In the genomic region with DNA sequence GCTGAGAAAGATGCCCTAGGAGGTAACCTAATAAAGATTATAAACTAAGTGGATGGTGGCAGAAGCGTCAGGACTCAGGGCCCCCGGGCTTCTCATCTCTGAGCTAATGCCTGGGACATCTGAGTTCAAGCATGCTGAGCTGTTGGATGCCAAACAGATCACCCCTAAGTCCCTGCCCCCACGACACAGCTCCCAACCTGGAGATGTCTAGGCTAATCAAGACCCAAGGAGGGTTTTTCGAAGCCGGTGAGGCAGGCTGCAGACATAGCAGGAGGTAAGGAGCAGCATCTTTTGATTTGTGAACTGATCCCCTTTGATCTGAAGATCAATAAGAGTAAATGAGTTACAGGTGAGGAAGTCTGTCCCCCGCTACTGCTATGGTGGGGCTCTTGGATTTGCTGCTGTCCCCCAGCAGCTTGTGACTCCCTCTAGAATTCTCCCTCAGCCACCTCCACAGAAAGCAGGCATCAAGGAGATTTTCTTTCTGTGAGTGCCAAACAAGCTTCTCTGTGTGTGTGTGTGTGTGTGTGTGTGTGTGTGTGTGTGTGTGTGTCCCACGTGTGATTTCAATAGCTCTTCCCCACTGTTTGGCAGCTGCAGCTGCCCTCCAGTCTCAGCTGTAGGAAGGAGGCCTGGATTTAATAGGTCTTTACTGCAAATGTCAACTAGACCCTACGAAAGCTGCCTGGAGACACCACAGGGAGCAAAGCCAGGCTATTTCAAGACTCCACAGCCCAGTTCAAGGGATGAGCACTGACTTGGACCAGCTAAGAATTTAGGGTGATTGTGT, we compare ENCODE assay signal across 18 mouse cellular contexts. TPM values are rescaled to one million over a fixed set of nuclear protein-coding genes. Genes with fewer than 3 reads are reported as not detected.
DNase-seq lines count a peak whose midpoint lies in the region; ATAC-seq and TF ChIP-seq lines count a peak whose summit lies in the region.
"Had no signal": no experiment of that assay in that cellular context is flagged by ENCODE, and none has a peak within 500 bp of the region (broad histone marks: within the 10 kb centered on the region; RNA-seq: fewer than 3 reads in every experiment).

No protein-coding gene starts in this region.

- TF ChIP-seq CTCF in hindbrain, postnatal 0 days (IDR thresholded peaks at IDR 0.05; ENCODE audit: low read depth), result no peak

- intact Hi-C loops in left cerebral cortex, postnatal 4 days (cut with DNase I), result no loop called here

- peak overlapping the region; percentile 54 for H3K27ac ChIP-seq in forebrain, embryonic 15.5 days (replicated peaks)
- H3K27ac ChIP-seq in hindbrain, postnatal 0 days, result peak overlapping the region; percentile 51; the same call in 1 of the 2 replicates
- H3K27ac ChIP-seq: embryonic facial prominence, embryonic 13.5 days had no signal

- ATAC-seq in forebrain, embryonic 15.5 days (replicated peaks), result 0 out of 2 replicates have a peak, but pooled peaks have one; percentile 38
- ATAC-seq in hindbrain, postnatal 0 days, result peak; percentile 77
- ATAC-seq: intestine, postnatal 0 days had no signal

- no peak overlapping the region for H3K9ac ChIP-seq in forebrain, embryonic 15.5 days (replicated peaks)
- H3K9ac ChIP-seq in hindbrain, postnatal 0 days (replicated peaks; ENCODE audit: low read length), result no peak overlapping the region
- H3K9ac ChIP-seq: embryonic facial prominence, embryonic 13.5 days; lung, embryonic 14.5 days had no signal

- DNase-seq in left cerebral cortex, postnatal 4 days, result peak; percentile 22
- DNase-seq in left cerebral cortex, adult 18-20 months (ENCODE audit: low spot score in 2 of 2), result no peak
- peak; percentile 67 for DNase-seq in hindbrain, postnatal 0 days (ENCODE audit: low spot score)
- DNase-seq in right cerebral cortex, postnatal 4 days, result peak; percentile 30
- no peak for DNase-seq in cerebellum, postnatal 36 days
- DNase-seq in urinary bladder, adult 18-20 months (ENCODE audit: low spot score in 2 of 2), result no peak
- DNase-seq: adrenal gland, postnatal 36 days; cerebellum, postnatal 25 days; kidney, postnatal 10 days; lung, embryonic 14.5 days had no signal

- no peak overlapping the region for H3K4me2 ChIP-seq in forebrain, embryonic 15.5 days (replicated peaks)
- no peak overlapping the region for H3K4me2 ChIP-seq in hindbrain, postnatal 0 days (ENCODE audit: low read depth, low read length)
- H3K4me2 ChIP-seq: embryonic facial prominence, embryonic 13.5 days; lung, embryonic 14.5 days had no signal

- no peaks in the 10 kb centered on the region for H3K27me3 ChIP-seq in forebrain, embryonic 15.5 days
- no peaks in the 10 kb centered on the region for H3K27me3 ChIP-seq in hindbrain, postnatal 0 days (ENCODE audit: insufficient read depth, low read length)
- H3K27me3 ChIP-seq: embryonic facial prominence, embryonic 13.5 days had no signal

- no peaks in the 10 kb centered on the region for H3K36me3 ChIP-seq in forebrain, embryonic 15.5 days
- no peaks in the 10 kb centered on the region for H3K36me3 ChIP-seq in hindbrain, postnatal 0 days (ENCODE audit: insufficient read depth, low read length)
- H3K36me3 ChIP-seq: embryonic facial prominence, embryonic 13.5 days had no signal

- WGBS in forebrain, embryonic 15.5 days, result 20% methylated on average over 8 of the region's 8 CpGs
- 17% methylated on average over 8 of the region's 8 CpGs for WGBS in hindbrain, postnatal 0 days

- no peak overlapping the region for H3K4me3 ChIP-seq in forebrain, embryonic 15.5 days
- no peak overlapping the region for H3K4me3 ChIP-seq in hindbrain, postnatal 0 days (ENCODE audit: low read length)
- H3K4me3 ChIP-seq: embryonic facial prominence, embryonic 13.5 days; myocyte had no signal

- peaks cover 12% of the 10 kb centered on the region for H3K4me1 ChIP-seq in forebrain, embryonic 15.5 days
- H3K4me1 ChIP-seq in hindbrain, postnatal 0 days (ENCODE audit: insufficient read depth, low read length), result 0 out of 2 replicates have a peak, but pooled peaks cover 7% of the 10 kb centered on the region
- H3K4me1 ChIP-seq: embryonic facial prominence, embryonic 13.5 days had no signal

- H3K9me3 ChIP-seq in forebrain, embryonic 15.5 days, result no peaks in the 10 kb centered on the region
- H3K9me3 ChIP-seq in hindbrain, postnatal 0 days (ENCODE audit: low read length), result no peaks in the 10 kb centered on the region
- H3K9me3 ChIP-seq: embryonic facial prominence, embryonic 13.5 days had no signal

RNA-seq across cellular contexts. Expression of gene Calb2, which starts 21.1 kb away (rescaled TPM):
- total RNA-seq in left cerebral cortex, postnatal 4 days (2021), result 10 to 100 TPM; 25.8 to 44.1 TPM
- total RNA-seq in left cerebral cortex, adult 18-20 months (2021), result 10 to 100 TPM; 19.4 to 22.1 TPM
- polyA plus RNA-seq in forebrain, embryonic 15.5 days (2015; fragmentation: Nextera tagmentation; extraction: Ambion mirVana), result 79.6 and 85.9 TPM in 2 replicates
- total RNA-seq in hindbrain, postnatal 0 days (2014; rRNA removed), result 50.8 and 66.2 TPM in 2 replicates
- 166 and 168 TPM in 2 replicates for polyA plus RNA-seq in hindbrain, postnatal 0 days (2015; fragmentation: Nextera tagmentation; extraction: Ambion mirVana)
- total RNA-seq: heart, adult 8-10 months; heart, postnatal 25 days; liver, adult 2 months had no signal
- polyA plus RNA-seq: liver, adult 2 months; myocyte; spleen, adult 2 months had no signal

RNA-seq across cellular contexts. Expression of gene Cmtr2, which starts 26.3 kb away (rescaled TPM):
- 1 to 10 TPM; 8.1 to 8.6 TPM for total RNA-seq in left cerebral cortex, postnatal 4 days (2021)
- 1 to 10 TPM; 5.9 to 6.0 TPM for total RNA-seq in left cerebral cortex, adult 18-20 months (2021)
- polyA plus RNA-seq in forebrain, embryonic 15.5 days (2015; fragmentation: Nextera tagmentation; extraction: Ambion mirVana), result 12.9 and 13.4 TPM in 2 replicates
- total RNA-seq in hindbrain, postnatal 0 days (2014; rRNA removed), result 13.9 and 15.0 TPM in 2 replicates
- polyA plus RNA-seq in hindbrain, postnatal 0 days (2015; fragmentation: Nextera tagmentation; extraction: Ambion mirVana), result 5.6 and 6.2 TPM in 2 replicates

Comparison
In these comparisons a context has a peak if more than half of its experiments do, and no peak if none do; other contexts are left out.
1. DNase-seq: peak in left cerebral cortex, postnatal 4 days (single experiment), hindbrain, postnatal 0 days (single experiment) and right cerebral cortex, postnatal 4 days (single experiment); none in left cerebral cortex, adult 18-20 months (0 of 2), cerebellum, postnatal 36 days (0 of 2) and urinary bladder, adult 18-20 months (0 of 2).